Mouse (Mus musculus) cerebellum, postnatal 4 days (tissue): Measurements from ENCODE around the gene Itga9.

Source experiments
- DNase-seq, 2 experiments: peaks; one replicate each; pipeline ENCODE4 v3.0.0; 2022; ENCODE audit warnings: low spot score in 2 of 2, mixed read lengths in 1 of 2

Itga9 gene

DNA sequence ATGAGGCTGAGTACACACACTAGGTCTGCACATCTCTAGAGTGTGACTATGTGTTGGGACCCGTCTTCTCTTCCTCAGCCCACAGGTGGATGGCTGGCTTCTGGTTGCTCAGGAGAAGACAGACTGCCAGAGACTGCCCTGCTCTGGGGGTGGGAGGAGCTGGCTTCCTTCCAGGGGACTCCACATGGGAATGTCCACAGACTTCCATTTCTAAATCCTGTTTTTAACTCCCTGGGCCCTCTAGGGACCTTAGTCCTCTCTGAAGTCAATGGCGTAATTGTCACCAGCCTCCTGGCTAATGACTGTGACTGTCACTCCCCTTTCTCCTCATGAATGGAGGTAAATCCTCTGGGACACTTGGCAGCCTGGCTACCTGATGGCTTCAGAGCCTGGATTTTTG lies 45.4 kb downstream of the Itga9 start:
- peak in 1 of 2 experiments; percentile 10 for DNase-seq

DNA sequence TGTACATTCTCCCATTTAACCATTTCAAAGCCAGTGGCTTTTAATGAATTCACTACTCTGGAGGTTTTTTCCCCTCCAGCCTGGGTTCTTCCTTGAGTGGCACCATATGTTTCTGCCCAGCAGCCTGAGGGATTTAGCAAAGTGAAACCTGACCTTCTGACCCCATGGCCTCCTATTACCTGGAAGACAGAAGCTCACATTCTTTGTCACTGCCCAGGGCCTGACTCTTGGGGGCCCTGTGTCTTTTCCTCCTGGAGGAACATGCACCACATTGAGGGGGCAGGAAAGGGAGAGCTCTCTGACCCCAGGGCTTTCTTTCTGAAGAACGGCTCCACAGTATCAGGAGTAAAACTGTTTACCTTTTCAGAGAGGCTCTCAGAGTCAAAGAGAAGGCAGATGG lies 46.9 kb downstream of the Itga9 start:
- no peak for DNase-seq

DNA sequence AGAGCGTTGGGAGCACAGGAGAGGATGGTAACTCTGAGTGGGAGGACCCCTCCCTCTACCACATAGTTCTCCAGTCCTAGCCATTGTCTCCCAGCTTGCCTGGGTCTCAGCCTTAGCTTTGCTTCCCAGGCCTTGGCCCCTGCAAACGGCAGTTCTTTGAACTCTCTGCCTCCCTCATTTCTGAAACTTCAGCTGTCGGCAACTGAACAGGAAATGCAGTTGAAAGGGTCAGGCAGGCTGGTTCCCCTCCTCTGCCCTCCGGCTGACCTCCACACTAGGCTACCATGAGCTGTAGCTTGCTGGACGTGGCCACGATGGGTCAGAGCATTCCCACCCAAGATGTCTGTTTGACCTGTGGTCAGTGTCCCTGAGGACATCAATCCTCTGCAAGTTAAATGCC lies 48.5 kb downstream of the Itga9 start:
- DNase-seq, result no peak

DNA sequence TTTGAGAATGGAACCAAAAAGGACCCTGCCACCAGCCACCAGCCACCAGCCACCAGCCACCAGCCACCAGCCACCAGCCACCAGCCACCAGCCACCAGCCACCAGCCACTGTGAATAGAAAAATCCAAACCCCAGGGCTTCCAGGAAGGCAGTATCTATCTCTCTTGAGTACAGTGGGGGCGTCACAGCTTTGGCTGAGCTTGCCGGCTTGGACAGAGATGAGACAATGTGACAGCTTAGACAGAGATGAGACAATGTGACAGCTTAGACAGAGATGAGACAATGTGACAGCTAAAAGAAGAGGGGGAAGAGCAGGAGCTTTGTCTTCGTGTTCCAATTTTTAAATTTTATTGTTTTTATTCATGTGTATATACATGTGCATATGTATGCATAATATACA lies 49.2 kb downstream of the Itga9 start:
- DNase-seq, result no peak

DNA sequence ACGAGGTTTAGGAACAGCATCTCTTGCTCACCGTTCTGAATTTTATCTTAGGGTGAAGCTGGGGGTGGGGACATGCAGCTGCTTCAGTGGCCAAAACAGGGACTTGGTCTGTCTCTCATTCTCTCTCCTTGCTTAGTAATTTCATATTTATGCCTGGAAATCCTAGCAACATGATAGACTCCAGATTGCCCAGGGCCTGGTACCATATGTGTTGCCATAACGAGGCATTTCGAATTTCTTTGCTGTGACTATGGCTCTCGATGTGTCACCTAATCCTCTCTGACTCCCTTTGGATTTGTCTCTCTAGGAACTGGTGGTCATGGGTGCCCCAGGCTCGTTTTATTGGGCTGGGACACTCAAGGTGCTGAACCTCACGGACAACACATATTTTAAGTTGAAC lies 51.7 kb downstream of the Itga9 start:
- DNase-seq, result no peak

DNA sequence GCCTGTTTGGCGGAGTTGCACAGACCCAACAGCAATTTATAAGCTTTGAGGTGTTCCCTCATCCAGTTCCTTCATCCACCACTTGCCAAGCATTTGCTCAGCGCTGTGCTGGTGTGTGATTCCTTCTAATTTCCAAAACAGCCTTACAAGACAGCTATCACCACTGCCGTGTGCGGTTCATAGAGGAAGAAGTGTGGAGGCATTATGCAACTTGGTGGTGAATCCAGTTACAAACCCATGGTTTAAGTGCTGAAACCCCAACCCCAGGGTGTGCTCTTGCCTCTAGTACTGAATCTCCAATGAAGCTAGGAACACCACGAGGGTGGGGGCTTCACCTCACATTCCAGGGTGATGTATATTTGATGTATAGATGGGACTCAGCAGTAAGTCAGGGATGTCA lies 53.3 kb downstream of the Itga9 start:
- no peak for DNase-seq

DNA sequence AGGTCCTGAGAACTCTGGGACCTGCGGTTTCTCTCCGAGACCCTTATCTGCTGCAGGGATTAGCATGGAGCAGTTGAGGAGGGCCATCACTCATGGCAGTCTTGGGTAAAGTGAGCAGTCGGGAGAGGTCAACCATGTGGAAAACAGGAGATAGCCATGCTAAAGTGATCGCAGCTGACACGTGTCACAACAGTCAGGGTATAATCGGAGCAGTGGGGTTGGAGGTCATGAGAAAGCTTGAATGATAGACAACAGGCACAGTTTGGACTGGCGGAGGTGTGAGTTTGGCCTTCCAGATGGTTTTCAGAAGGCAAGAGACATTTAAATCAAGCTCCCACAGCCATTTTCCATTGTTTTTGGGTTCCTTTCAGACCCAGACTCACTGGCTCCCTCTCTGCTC lies 53.8 kb downstream of the Itga9 start:
- DNase-seq, result no peak

DNA sequence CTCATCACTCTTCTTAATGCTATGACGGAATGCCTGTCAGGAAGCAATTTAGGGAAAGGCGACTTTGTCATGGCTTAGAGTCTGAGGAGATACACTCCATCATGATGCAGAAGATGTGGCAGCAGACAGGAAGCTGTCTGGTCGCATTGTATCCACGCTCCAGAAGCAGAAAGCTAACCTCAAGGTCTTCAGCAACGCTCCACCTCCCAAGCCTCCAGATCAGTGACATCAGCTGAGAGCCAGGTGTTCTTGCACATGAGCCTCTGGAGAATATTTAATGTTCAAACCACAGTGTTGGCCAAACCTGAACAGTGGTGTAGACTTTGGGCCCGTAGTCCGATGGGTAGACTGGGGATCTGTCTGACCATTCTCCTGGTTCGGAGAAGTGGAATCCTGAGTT lies 55.5 kb downstream of the Itga9 start:
- DNase-seq, result no peak

DNA sequence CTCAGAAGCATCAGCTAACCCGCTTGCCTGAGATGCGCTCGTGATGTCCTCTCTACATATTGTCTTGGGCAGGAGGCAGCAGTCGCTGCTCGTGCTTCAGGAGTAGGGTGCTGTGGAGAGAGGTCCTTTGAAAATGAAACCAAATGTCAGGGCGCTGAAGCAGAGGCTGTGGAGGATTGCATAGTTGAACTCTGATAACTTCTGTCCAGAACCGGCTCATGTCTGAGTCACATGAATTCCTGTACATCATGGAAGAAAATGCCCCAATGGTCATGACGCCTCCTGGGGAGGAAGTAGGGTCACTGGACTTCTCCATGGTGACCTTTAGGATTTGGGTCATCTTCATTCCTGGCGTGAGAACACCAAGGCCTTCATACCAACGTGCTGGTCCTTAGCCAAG lies 56.0 kb downstream of the Itga9 start:
- DNase-seq, result no peak

DNA sequence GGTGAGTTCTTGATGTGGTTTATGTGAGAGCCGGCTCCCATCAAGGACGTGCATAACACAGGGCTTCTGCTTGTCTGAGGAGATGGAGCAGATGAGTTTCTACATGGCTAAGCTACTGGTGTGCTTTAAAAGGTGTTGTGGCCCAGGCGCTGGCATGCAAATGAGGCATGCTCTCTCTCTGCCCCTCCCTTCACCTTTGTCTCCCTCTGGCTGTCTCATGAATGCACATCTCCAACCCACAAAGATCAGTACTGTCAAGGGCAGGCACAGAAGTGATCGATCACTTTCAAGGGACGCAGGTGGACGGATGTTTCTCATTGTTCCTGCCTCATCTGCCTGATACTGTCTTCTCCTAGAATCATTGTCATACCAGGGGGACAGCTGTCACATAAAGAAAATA lies 57.4 kb downstream of the Itga9 start:
- no peak for DNase-seq

DNA sequence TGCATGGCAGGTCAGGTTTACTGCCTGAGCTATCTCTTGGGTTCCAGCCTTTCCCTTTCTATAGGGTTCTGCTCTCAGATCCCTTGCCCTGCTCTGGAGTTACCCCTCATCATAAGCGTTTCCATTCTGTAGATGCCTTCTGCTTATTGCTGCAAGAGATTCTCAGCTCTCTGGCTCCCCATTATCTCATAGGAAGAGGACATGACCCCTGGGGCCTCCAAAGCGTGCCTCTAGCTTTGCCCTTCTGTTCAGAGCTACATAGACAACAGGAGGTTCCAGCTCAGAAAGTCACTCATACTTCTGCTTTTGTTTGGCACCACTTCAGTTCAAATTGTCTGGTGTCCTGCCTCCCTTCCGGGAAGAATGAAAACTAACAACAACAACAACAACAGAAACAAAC lies 59.6 kb downstream of the Itga9 start:
- no peak for DNase-seq

DNA sequence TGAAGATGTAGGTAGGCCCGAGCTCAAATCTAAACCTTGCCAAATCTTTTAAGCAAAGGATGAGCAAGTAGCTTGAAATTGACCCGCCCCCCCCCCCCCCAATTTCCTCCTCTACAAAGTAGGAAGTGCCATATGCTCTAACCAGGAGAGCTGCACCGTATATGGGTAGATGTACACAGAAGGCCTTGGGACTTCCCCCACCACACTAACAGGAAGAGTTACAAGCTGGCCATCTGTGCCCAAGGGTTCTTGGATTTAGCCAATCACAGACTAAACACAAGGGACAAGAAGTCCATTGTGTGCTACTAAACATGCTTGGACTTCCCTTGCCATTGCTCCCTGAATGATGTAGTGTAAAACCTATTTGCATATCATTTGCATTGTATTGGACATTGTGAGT lies 63.2 kb downstream of the Itga9 start:
- no peak for DNase-seq

DNA sequence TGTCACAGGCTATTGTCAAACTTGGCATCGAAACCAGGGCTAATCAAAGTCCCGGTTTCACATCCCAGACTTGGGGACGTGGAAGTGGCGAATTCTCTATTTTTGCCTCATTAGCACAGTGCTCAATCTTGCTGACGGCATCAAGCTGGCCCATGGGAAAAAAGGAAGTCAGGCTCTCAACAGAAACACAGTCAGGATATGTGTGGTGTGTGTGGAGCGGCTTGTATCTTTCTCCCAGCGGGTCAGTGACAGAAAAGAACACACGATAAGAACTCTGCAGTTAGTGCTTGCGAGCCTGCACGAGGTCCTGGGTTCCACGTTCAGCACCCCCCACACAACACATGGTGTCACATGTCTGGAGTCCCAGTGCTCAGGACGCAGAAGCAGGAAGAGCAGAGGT lies 67.8 kb downstream of the Itga9 start:
- no peak for DNase-seq

DNA sequence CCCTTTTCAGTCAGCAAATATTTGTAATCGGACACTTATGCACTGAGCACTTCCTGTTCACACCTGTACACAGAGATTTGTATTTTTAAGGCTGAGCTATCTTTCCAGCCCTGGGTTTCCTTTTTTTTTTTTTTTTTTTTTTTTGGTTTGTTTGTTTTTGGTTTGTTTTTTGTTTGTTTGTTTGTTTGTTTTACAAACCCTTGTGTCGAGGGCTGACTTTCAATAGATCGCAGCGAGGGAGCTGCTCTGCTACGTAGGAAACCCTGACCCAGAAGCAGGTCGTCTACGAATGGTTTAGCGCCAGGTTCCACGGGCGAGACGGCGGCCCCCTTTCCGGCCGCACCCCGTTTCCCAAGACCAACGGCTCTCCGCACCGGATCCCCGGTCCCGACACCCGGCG lies 68.3 kb downstream of the Itga9 start:
- DNase-seq, result no peak

DNA sequence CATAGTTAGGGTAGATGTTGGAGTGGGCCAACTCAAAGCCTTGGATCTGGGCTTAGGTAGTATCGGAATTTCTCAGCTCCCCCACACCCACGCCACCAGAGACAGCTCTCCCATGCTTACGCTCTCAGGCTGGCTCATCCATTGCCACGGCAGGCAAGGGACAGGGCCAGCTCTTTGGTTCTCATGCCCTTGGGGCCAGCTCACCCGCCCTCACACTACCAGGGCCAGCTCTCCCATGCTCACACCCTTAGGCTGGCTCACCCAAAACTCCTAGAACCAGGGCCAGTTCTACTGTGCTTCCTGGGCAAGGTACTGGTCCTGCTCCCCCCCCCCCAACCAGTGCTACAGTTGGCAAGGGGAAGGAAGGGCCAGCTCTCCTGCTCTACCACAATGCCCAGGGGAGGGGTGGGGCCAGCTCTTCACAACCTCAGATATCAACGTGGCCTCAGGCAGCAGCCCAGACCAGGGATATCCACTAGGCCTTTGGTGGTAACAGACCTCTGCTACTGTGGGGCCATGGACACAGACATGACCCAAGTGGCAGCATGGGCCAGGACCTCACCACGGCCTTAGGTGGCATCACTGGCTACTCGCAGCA lies 69.2 kb downstream of the Itga9 start:
- no peak for DNase-seq

DNA sequence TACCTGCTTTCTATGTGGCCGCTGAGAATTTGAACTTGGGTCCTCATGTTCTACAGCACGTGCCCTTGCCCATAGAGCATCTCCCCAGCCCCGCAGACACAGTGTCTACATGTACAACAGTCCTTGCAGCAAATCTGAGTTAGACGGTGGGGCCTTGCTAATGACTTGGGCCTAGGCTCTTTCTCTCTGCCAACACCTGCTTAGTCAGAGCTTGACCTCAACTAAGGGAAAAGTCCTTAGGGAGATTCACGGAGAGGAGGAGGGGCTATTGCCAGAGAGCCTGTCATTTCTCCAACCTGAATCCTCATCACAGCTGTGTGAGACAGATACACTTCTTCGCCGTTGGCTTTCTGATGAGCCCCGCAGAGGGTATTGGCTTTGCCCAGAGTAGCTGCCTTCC lies 70.2 kb downstream of the Itga9 start:
- DNase-seq, result no peak

DNA sequence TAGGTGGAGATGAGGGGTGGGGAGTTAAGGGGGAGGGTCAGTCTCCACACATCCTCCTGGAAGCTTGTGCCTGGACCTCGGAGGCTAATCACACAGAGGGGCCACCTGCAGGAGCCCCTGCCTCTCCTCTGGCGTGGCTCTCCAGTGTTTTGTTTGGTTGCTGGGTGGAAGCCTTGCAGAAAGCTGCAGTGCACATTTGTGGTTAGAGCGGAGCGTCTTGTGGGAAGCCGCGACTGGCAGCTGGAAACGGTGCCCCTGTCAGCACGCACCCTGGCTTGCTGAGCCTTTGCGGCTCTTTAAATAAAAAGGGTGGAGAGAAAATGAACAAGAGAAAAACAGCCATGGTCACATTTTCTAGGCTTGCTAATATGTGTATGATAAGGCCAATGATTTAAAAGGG lies 70.9 kb downstream of the Itga9 start:
- DNase-seq, result no peak

DNA sequence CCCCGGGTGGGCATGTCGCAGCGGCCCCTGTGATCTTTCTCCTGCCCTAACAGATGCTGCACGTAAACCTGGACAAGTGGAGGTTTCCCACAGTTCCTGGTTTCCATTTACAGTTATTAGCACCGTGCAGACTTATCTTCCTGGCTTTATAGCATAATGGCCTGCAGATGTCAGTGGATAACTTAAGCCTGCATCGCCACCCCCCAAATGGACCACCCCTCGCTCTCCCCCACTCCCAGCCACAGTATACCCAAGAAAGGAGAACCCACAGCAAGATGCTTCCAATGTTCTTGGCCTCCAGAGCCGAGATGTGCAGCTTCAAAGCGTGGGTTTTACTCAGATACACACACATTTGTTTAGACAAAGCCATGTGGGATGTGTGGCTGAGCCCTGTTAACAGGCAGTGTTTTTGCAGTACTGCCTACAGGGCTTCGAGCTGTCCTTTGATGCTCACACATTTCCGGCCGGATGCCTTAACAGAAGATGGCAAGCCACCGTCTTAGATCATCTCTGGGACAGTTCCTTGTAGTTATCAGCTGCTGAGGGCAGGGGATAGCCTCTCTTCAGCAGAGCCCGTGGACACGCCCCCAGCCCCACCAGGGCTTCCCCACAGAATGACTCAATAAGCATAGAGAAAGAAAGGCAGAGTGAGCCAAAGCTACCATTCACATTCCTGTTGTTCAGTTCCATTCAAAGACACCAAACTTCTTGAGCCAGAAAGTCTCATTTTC lies 71.7 kb downstream of the Itga9 start:
- no peak for DNase-seq

DNA sequence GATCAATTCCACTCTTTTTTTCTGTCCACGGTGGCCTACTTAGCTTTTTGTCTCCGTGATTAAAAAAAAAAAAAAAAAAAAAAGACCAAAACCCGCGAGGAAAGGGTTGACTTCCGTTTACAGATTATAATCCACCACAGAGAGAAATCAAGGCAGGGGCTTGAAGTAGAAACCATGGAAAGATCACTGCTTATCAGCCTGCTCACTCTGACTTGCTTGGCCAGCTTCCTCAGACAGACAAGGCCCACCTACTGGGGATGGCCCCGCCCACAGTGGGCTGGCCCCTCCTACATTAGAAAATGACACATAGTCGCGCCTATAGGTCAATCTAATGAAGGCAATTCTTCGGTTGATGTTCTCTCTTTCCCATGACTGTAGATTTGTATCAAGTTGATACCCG lies 72.3 kb downstream of the Itga9 start:
- no peak for DNase-seq

DNA sequence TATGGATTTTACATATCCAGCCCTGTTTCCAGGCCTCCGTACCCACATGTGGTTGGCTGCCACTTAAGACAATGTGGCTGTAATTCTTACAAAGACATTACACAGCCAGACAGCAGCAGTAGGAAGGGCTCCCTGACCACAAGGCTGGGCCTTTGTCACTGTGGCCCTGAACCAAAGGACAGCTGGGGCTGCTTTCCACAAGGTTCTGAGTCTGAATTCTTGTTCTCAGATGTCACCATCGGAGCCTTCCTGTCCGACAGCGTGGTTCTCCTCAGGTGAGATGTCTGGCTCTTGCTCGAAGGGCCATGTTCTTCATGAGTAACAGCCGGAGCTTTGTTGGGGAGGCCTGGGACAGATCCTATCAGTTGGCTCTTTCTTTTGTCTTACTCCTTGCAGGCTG lies 75.0 kb downstream of the Itga9 start:
- DNase-seq, result no peak

DNA sequence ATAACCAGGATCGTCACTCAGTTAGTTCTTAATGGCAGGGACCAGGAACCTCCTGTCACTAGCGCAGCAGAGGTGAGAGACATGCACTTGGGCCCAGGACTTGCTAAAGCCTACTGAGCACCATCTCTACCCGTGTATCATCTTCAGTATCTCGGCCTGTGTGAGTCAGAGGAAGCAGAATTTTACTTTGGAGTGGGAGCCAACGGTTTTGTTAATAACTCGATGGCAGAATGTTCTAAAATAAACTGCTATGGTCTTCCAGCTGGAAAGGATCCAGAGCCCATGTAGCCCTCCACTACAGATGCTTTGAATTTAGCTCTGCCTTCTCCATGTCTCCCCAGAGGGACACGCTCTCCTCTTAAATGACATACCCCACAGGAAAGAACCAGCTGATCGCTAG lies 75.7 kb downstream of the Itga9 start:
- DNase-seq, result no peak

DNA sequence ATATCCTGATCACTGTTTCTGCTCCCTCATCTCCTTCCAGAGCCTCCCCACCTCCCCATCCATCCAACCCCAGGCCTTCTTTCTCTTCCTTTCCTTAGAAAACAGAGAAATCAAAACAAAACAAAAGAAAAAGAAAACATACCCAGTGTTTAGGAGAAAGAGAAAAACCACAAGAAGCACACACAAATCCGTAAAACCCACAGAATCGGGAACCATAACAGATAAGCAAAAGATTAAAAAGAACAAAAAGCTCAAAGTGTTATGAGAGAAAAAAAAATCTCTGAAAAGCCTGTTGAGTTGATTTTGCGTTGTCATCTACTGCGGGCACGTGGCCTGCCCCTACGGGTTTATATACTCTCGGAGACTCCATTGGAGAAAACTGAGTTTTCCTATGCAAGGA lies 77.0 kb downstream of the Itga9 start:
- DNase-seq, result no peak

DNA sequence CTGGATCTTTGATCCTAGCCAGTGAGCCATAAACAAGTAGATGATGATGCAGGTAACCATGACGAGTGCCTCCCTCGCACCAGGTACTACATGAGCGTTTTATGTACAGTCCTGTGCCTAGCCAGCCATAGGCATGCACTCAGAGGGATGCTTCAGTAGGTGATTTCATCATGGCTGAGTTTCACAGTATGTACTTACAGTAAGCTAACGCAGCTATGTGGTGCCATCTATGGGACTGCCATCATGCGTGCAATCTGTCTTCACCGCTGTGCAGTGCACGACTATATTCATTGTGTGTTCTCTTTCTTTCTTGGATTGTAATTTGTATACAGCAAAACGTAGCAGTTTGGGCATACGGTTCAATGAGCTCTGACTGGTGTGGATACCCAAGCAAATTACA lies 77.9 kb downstream of the Itga9 start:
- DNase-seq, result no peak
